Mouse (Mus musculus): ENCODE results near the gene Mier2. TPM values are rescaled to one million over a fixed set of nuclear protein-coding genes. Genes with fewer than 3 reads are reported as not detected.

The Mier2 gene
- polyA plus RNA-seq, 2 experiments = 56.5 to 162 TPM

DNA sequence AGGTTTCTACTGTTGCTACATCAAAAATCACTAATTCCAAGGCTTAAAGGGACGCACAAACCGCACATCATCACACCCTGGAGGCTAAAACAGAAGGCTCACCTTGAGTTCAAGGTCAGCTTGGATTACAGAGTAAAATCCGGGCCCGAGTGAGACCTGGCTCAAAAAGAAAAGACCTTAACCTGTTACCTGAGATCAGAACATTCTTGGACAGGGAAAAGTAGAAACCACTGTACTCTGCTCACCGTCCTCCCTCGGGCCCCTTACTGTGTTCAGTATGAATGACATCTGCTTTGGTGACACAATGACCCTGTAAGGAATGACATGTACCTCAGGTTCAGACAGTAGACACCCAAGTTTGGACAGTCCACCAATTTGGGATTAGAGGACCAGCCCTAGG is 19.8 kb upstream of the Mier2 start:
- 83% methylated on average over 6 of the region's 6 CpGs for WGBS
- ATAC-seq (ENCODE audit: low FRiP score, low read depth) (no peak), DNase-seq (ENCODE audit: low spot score) (no peak)
- no peaks in the 10 kb centered on the region for H3K36me3 ChIP-seq (ENCODE audit: control insufficient read depth, insufficient read depth, low read length)
- H3K4me3 ChIP-seq (replicated peaks; ENCODE audit: low read length) = no peak overlapping the region
- no peaks in the 10 kb centered on the region for H3K4me1 ChIP-seq (ENCODE audit: control insufficient read depth, insufficient read depth, low read length)
- no peak for TF ChIP-seq POLR2A (IDR thresholded peaks at IDR 0.05; ENCODE audit: borderline replicate concordance, extremely low read depth, insufficient read depth, insufficient read length)
- no peaks in the 10 kb centered on the region for H3K9me3 ChIP-seq (ENCODE audit: control insufficient read depth, low read length)
- no peak overlapping the region for H3K27ac ChIP-seq (replicated peaks; ENCODE audit: low read depth, low read length)
- H3K9ac ChIP-seq (ENCODE audit: low read depth, low read length, severe bottlenecking) = no peak overlapping the region
- no peaks in the 10 kb centered on the region for H3K27me3 ChIP-seq (ENCODE audit: control insufficient read depth, insufficient read depth, low read length)
- H3K4me2 ChIP-seq (replicated peaks; ENCODE audit: low read depth, low read length, severe bottlenecking) = no peak overlapping the region

DNA sequence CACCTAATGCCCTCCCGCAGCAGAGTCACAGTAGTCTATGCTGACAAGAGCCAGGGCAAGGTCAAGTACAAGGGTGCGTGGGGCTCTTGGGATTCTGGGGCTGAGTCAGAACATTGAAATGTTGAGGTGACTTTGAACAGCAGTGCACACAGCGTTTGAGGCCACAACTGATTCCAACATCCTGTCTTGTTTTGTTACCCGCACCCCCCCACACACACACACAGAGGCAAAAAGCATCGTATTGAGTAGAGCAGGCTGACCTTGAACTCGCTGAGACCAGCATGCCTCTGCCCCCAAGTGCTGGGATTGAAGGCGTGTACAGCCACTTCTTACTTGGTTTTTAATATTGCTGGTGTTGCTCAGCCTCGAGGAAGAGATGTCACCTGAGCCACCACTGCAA is 19.4 kb upstream of the Mier2 start:
- no peak overlapping the region for H3K4me3 ChIP-seq (replicated peaks; ENCODE audit: low read length)
- DNase-seq (ENCODE audit: low spot score) (no peak), ATAC-seq (ENCODE audit: low FRiP score, low read depth) (no peak)
- no peak for TF ChIP-seq POLR2A (IDR thresholded peaks at IDR 0.05; ENCODE audit: borderline replicate concordance, extremely low read depth, insufficient read depth, insufficient read length)
- no peaks in the 10 kb centered on the region for H3K27me3 ChIP-seq (ENCODE audit: control insufficient read depth, insufficient read depth, low read length)
- H3K4me1 ChIP-seq (ENCODE audit: control insufficient read depth, insufficient read depth, low read length) = no peaks in the 10 kb centered on the region
- no peak overlapping the region for H3K4me2 ChIP-seq (replicated peaks; ENCODE audit: low read depth, low read length, severe bottlenecking)
- H3K27ac ChIP-seq (replicated peaks; ENCODE audit: low read depth, low read length) = no peak overlapping the region
- H3K36me3 ChIP-seq (ENCODE audit: control insufficient read depth, insufficient read depth, low read length) = no peaks in the 10 kb centered on the region
- H3K9ac ChIP-seq (ENCODE audit: low read depth, low read length, severe bottlenecking) = no peak overlapping the region
- H3K9me3 ChIP-seq (ENCODE audit: control insufficient read depth, low read length) = no peaks in the 10 kb centered on the region
- 77% methylated on average over 8 of the region's 8 CpGs for WGBS

DNA sequence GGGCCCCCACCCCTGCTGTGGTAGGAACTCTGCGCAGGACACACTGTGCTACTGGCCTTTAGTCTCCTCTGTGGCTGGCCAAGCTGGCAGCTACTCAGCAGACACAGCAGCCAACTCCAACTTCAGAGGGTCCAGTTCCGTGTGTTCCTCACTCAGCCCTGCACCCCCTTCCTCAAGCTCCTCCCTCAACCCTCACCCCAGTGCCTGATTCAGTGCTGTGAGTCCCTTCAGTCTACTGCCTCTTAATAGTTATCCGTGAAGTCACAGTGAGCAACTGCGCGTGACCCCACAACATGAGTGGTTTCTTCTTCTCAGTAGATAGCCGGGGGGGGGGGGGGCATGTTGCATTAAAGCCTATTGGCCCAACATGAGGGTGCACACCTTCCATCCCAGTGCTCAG is 18.6 kb upstream of the Mier2 start:
- Histone ChIP-seq H3K4me2 (replicated peaks; ENCODE audit: low read depth, low read length, severe bottlenecking) (no peak overlapping the region), H3K27me3 (ENCODE audit: control insufficient read depth, insufficient read depth, low read length) (no peaks in the 10 kb centered on the region), H3K36me3 (ENCODE audit: control insufficient read depth, insufficient read depth, low read length) (no peaks in the 10 kb centered on the region), H3K4me1 (ENCODE audit: control insufficient read depth, insufficient read depth, low read length) (no peaks in the 10 kb centered on the region), H3K9me3 (ENCODE audit: control insufficient read depth, low read length) (no peaks in the 10 kb centered on the region), H3K9ac (ENCODE audit: low read depth, low read length, severe bottlenecking) (no peak overlapping the region), H3K4me3 (replicated peaks; ENCODE audit: low read length) (no peak overlapping the region), H3K27ac (replicated peaks; ENCODE audit: low read depth, low read length) (no peak overlapping the region)
- TF ChIP-seq POLR2A (IDR thresholded peaks at IDR 0.05; ENCODE audit: borderline replicate concordance, extremely low read depth, insufficient read depth, insufficient read length) = no peak
- DNase-seq (ENCODE audit: low spot score) = no peak
- 85% methylated on average over 6 of the region's 6 CpGs for WGBS
- no peak for ATAC-seq (ENCODE audit: low FRiP score, low read depth)

DNA sequence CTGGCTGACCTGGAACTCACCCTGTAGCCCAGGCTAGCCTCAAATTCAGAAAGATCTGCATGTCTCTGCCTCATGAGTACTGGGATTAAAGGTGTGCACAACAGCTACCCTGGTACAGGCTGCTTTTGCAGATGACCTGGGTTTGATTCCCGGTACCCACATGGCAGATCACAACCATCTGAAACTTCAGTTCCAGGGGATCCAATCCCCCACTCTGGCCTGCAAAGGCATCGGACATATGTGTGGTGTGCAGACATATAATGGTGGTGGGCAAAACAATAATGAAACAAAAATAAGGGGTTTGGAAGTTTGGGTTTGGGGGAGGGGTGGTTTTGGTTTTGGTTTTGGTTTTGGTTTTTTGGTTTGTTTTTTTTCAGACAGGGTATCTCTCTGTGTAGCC is 16.3 kb upstream of the Mier2 start:
- no peak for ATAC-seq (ENCODE audit: low FRiP score, low read depth)
- no peak overlapping the region for H3K4me2 ChIP-seq (replicated peaks; ENCODE audit: low read depth, low read length, severe bottlenecking)
- no peak for TF ChIP-seq POLR2A (IDR thresholded peaks at IDR 0.05; ENCODE audit: borderline replicate concordance, extremely low read depth, insufficient read depth, insufficient read length)
- H3K36me3 ChIP-seq (ENCODE audit: control insufficient read depth, insufficient read depth, low read length) = no peaks in the 10 kb centered on the region
- WGBS = 90% methylated on average over 2 of the region's 2 CpGs
- H3K4me3 ChIP-seq (replicated peaks; ENCODE audit: low read length) = no peak overlapping the region
- no peak overlapping the region for H3K9ac ChIP-seq (ENCODE audit: low read depth, low read length, severe bottlenecking)
- DNase-seq (ENCODE audit: low spot score) = no peak
- H3K4me1 ChIP-seq (ENCODE audit: control insufficient read depth, insufficient read depth, low read length) = no peaks in the 10 kb centered on the region
- no peak overlapping the region for H3K27ac ChIP-seq (replicated peaks; ENCODE audit: low read depth, low read length)
- no peaks in the 10 kb centered on the region for H3K27me3 ChIP-seq (ENCODE audit: control insufficient read depth, insufficient read depth, low read length)
- H3K9me3 ChIP-seq (ENCODE audit: control insufficient read depth, low read length) = no peaks in the 10 kb centered on the region

DNA sequence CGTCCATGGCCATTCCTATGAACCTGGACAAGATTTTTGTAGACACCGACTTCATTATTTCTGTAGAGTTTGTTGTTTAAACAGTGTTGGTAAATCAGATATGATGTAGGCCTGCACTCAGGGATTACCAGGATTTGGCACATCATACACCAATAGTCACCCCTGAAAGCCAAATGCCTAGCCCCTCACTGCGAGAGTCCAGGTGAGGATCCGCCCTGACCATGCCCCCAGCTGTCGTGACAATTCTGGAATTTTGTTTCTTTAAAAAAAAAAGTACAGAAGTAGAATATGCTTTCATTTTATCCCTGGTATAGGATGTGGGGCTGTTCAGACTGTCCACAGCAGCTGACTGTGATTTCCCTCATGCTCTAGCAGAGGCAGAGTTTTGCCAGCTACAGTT is 14.9 kb upstream of the Mier2 start:
- DNase-seq (ENCODE audit: low spot score) (no peak), ATAC-seq (ENCODE audit: low FRiP score, low read depth) (no peak)
- TF ChIP-seq POLR2A (IDR thresholded peaks at IDR 0.05; ENCODE audit: borderline replicate concordance, extremely low read depth, insufficient read depth, insufficient read length) = no peak
- Histone ChIP-seq H3K4me2 (replicated peaks; ENCODE audit: low read depth, low read length, severe bottlenecking) (no peak overlapping the region), H3K9ac (ENCODE audit: low read depth, low read length, severe bottlenecking) (no peak overlapping the region), H3K4me1 (ENCODE audit: control insufficient read depth, insufficient read depth, low read length) (no peaks in the 10 kb centered on the region), H3K9me3 (ENCODE audit: control insufficient read depth, low read length) (no peaks in the 10 kb centered on the region), H3K27me3 (ENCODE audit: control insufficient read depth, insufficient read depth, low read length) (no peaks in the 10 kb centered on the region), H3K4me3 (replicated peaks; ENCODE audit: low read length) (no peak overlapping the region), H3K36me3 (ENCODE audit: control insufficient read depth, insufficient read depth, low read length) (no peaks in the 10 kb centered on the region), H3K27ac (replicated peaks; ENCODE audit: low read depth, low read length) (no peak overlapping the region)
- WGBS = 85% methylated on average over 5 of the region's 5 CpGs

DNA sequence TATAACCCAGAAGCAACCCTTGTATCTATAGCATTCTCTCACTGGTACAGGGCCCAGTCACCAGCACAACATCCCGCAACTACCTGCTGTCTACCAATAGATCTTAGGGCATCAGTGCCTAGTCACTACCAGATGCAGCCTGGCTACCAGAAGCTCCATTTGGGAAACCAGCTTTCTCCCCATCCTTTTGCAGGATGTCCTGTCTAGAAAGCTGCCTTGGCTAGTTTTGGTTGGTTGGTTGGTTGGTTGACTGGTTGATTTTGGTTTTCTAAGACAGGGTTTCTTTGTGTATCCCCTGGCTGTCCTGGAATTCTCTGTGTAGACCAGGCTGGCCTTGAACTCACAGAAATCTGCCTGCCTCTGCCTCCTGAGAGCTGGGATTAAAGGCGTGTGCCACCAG is 4.7 kb upstream of the Mier2 start:
- Histone ChIP-seq H3K9ac (ENCODE audit: low read depth, low read length, severe bottlenecking) (no peak overlapping the region), H3K36me3 (ENCODE audit: control insufficient read depth, insufficient read depth, low read length) (no peaks in the 10 kb centered on the region), H3K4me2 (replicated peaks; ENCODE audit: low read depth, low read length, severe bottlenecking) (no peak overlapping the region), H3K4me1 (ENCODE audit: control insufficient read depth, insufficient read depth, low read length) (no peaks in the 10 kb centered on the region), H3K9me3 (ENCODE audit: control insufficient read depth, low read length) (0 out of 2 replicates have a peak, but pooled peaks cover 4% of the 10 kb centered on the region), H3K4me3 (replicated peaks; ENCODE audit: low read length) (no peak overlapping the region), H3K27ac (replicated peaks; ENCODE audit: low read depth, low read length) (no peak overlapping the region), H3K27me3 (ENCODE audit: control insufficient read depth, insufficient read depth, low read length) (no peaks in the 10 kb centered on the region)
- TF ChIP-seq POLR2A (IDR thresholded peaks at IDR 0.05; ENCODE audit: borderline replicate concordance, extremely low read depth, insufficient read depth, insufficient read length) = no peak
- 91% methylated on average over 2 of the region's 2 CpGs for whole genome bisulfite sequencing
- no peak for ATAC-seq (ENCODE audit: low FRiP score, low read depth)
- no peak for DNase-seq (ENCODE audit: low spot score)
